Mouse (Mus musculus) midbrain, embryonic 13.5 days (tissue): ENCODE data around the gene Pkd1. TPM values are rescaled to one million over a fixed set of nuclear protein-coding genes. Genes with fewer than 3 reads are reported as not detected.

Source experiments
- ATAC-seq: fragments of 200-750 bp; cut with Nextera tagmentation; 2 replicates; pipeline ENCODE4 v1.8.0; 2017; ENCODE audit warnings: mild to moderate bottlenecking, moderate TSS enrichment, moderate library complexity
- H3K27ac ChIP-seq: fragments of 300-500 bp; sonication (generic); 2 replicates; pipeline ENCODE4 v1.5.1; 2015; ENCODE audit warnings: inconsistent platforms, mild to moderate bottlenecking, moderate library complexity
- H3K27me3 ChIP-seq: fragments of 300-500 bp; sonication (generic); 2 replicates; pipeline ENCODE4 v1.6.1; 2015; ENCODE audit warnings: mild to moderate bottlenecking, inconsistent platforms
- H3K36me3 ChIP-seq: fragments of 300-500 bp; sonication (generic); 2 replicates; pipeline ENCODE4 v1.6.1; 2015; ENCODE audit warnings: mild to moderate bottlenecking, inconsistent platforms
- H3K4me1 ChIP-seq: fragments of 300-500 bp; sonication (generic); replicated peaks from 2 replicates; pipeline ENCODE4 v1.6.1; 2015; ENCODE audit warnings: inconsistent platforms
- H3K4me2 ChIP-seq: fragments of 300-500 bp; sonication (generic); replicated peaks from 2 replicates; pipeline ENCODE4 v1.6.1; 2015; ENCODE audit warnings: moderate library complexity, mild to moderate bottlenecking, inconsistent platforms
- H3K4me3 ChIP-seq: fragments of 300-500 bp; sonication (generic); replicated peaks from 2 replicates; pipeline ENCODE4 v1.5.1; 2015; ENCODE audit warnings: mild to moderate bottlenecking, inconsistent platforms
- H3K9ac ChIP-seq: fragments of 300-500 bp; sonication (generic); replicated peaks from 2 replicates; pipeline ENCODE4 v1.6.1; 2015; ENCODE audit warnings: mild to moderate bottlenecking, inconsistent platforms
- H3K9me3 ChIP-seq: fragments of 300-500 bp; sonication (generic); 2 replicates; pipeline ENCODE4 v1.6.1; 2016; ENCODE audit warnings: mild to moderate bottlenecking, inconsistent platforms
- WGBS: fragments of 180-500 bp; shearing (Covaris S2); methylation state at CpG from one replicate; pipeline ENCODE4 v1.1.7; 2015; 5-methylcytosine and 5-hydroxymethylcytosine counted together
- polyA plus RNA-seq: library from polyadenylated mRNA; unstranded; fragments of >200 nt; fragmentation: Nextera tagmentation; extraction: Ambion mirVana; gene quantifications from 2 replicates; pipeline ENCODE4 v1.2.1, GENCODE M21; 2015

The Pkd1 gene
- polyA plus RNA-seq, 1 experiment from 2014 or later = 19.4 TPM

- Histone ChIP-seq H3K9me3 (no peaks in the 10 kb centered on the region), H3K4me2 (peak within 1 kb of the TSS; percentile 88), H3K27me3 (no peaks in the 10 kb centered on the region), H3K27ac (peak within 1 kb of the TSS; percentile 71), H3K4me1 (peaks cover 17% of the 10 kb centered on the region), H3K36me3 (peaks cover 38% of the 10 kb centered on the region), H3K4me3 (peak within 1 kb of the TSS; percentile 71), H3K9ac (peak within 1 kb of the TSS; percentile 77)
- WGBS = 2% methylated on average over 51 of the region's 51 CpGs
- peak; percentile 92 for ATAC-seq
Measured at GRCm38 (mm10) chr17:24632167-24632812, 82.7 kb downstream of the Pkd1 start, which contains the start of the genes Tsc2 and Nthl1. TSS of gene Tsc2 (minus strand) at chr17:24632630. TSS of gene Nthl1 (plus strand) at chr17:24632680.

DNA sequence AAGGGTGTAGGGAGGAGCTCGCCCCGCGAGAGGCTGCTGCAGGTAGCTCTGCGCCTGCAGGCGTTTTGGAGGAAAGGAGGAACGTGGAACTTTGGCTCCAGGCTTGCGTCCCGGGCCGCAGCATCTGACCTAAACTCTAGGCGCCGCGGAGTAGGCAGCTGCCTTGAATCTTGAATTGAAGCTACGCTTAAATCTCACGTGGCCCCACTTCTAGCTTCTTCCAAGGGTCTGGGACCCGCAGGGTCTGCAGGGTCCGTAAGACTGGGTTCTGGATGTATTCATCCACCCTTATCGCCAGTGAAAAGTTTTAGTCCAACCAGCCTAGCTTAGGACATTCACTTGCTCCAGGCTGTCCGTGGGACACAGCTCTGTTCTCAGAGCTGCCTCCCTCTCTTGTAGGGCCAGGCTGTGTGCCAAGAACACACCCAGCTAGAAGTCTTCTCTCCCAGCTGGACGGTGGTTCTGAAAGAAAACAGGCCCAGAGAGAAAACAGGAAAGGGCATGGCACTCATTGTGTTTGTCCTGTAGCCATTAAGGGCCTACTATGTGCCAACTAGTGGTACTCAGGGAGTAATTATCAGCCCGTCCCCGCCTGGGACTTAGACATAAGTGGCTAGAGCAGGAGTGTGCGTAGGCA is 83.3 kb downstream of the Pkd1 start:
- Histone ChIP-seq H3K9me3 (no peaks in the 10 kb centered on the region), H3K4me2 (peak overlapping the region; percentile 88), H3K36me3 (peaks cover 31% of the 10 kb centered on the region), H3K4me3 (peak overlapping the region; percentile 71), H3K9ac (peak overlapping the region; percentile 77), H3K4me1 (peaks cover 17% of the 10 kb centered on the region), H3K27me3 (no peaks in the 10 kb centered on the region), H3K27ac (peak overlapping the region; percentile 71)
- 13% methylated on average over 22 of the region's 22 CpGs for WGBS
- ATAC-seq = no peak; the same call in none of the 2 replicates

- WGBS = 97% methylated on average over 11 of the region's 11 CpGs
- no peak overlapping the region for H3K27ac ChIP-seq
- H3K4me3 ChIP-seq = no peak overlapping the region
- H3K4me2 ChIP-seq = no peak overlapping the region
- H3K9ac ChIP-seq = no peak overlapping the region
- ATAC-seq = no peak
- H3K9me3 ChIP-seq = no peaks in the 10 kb centered on the region
- H3K27me3 ChIP-seq = no peaks in the 10 kb centered on the region
- peaks cover 17% of the 10 kb centered on the region for H3K4me1 ChIP-seq
- H3K36me3 ChIP-seq = peaks cover 22% of the 10 kb centered on the region
Measured at GRCm38 (mm10) chr17:24633831-24634230, 84.2 kb downstream of the Pkd1 start.

DNA sequence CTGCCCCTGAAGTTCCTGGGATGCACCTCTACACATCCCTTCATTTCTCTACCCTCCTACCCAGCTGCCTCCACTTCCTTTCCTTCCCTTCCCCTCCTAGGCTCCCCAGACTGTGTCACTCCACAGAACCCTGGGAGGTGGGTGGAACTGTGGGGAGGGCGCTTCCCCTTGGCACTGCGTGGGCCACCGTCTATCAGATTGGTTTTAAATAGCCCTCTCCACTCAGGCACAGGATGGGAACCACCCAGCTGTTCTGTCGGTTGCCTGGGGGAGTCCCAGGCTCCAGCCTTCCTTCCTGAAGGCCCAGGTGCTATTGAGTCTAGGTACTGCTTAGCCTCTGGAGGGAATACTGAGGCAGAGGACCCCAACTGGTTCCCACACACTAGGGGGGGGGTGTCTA is 85.4 kb downstream of the Pkd1 start:
- H3K27ac ChIP-seq = no peak overlapping the region

DNA sequence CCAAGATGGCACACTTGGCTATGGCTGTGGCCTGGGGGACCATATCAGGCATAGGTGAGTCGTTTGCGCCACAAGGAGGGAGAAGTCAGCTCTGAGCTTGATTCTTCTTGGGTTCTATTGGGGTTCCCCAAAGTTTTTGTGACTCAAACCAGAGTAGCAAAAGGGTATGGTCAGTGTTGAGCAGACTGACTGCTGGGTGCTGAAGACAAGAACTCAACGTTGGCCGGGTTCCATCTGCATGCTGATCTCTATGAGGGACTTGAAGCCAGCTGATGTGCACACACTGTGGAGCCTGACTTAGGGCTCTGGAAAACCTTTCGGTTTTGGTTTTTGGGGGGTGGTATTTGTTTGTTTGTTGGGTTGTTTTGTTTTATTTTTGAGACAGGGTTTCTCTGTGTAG is 86.1 kb downstream of the Pkd1 start:
- Histone ChIP-seq H3K9ac (no peak overlapping the region), H3K36me3 (peaks cover 6% of the 10 kb centered on the region), H3K27ac (no peak overlapping the region), H3K4me1 (peaks cover 17% of the 10 kb centered on the region), H3K27me3 (no peaks in the 10 kb centered on the region), H3K4me3 (no peak overlapping the region), H3K9me3 (no peaks in the 10 kb centered on the region), H3K4me2 (no peak overlapping the region)
- no peak for ATAC-seq
- WGBS = 97% methylated on average over 5 of the region's 5 CpGs

More for the DNA sequence above, 85.4 kb downstream of the Pkd1 start:
- Histone ChIP-seq H3K4me2 (no peak overlapping the region), H3K4me3 (no peak overlapping the region), H3K27me3 (no peaks in the 10 kb centered on the region), H3K9ac (no peak overlapping the region), H3K36me3 (peaks cover 10% of the 10 kb centered on the region), H3K9me3 (no peaks in the 10 kb centered on the region), H3K4me1 (peaks cover 17% of the 10 kb centered on the region)
- no peak for ATAC-seq
- 93% methylated on average over 4 of the region's 4 CpGs for WGBS

GRCm38 (mm10) chr17:24636781-24637481 is 87.3 kb downstream of the Pkd1 start:
- H3K9ac ChIP-seq = peak overlapping the region; percentile 48; the same call in 1 of the 2 replicates
- H3K27ac ChIP-seq = no peak overlapping the region
- no peaks in the 10 kb centered on the region for H3K27me3 ChIP-seq
- H3K9me3 ChIP-seq = no peaks in the 10 kb centered on the region
- H3K36me3 ChIP-seq = 0 out of 2 replicates have a peak, but pooled peaks cover 2% of the 10 kb centered on the region
- no peak overlapping the region for H3K4me3 ChIP-seq
- H3K4me2 ChIP-seq = no peak overlapping the region
- ATAC-seq = no peak
- WGBS = 70% methylated on average over 5 of the region's 5 CpGs
- H3K4me1 ChIP-seq = peaks cover 12% of the 10 kb centered on the region

DNA sequence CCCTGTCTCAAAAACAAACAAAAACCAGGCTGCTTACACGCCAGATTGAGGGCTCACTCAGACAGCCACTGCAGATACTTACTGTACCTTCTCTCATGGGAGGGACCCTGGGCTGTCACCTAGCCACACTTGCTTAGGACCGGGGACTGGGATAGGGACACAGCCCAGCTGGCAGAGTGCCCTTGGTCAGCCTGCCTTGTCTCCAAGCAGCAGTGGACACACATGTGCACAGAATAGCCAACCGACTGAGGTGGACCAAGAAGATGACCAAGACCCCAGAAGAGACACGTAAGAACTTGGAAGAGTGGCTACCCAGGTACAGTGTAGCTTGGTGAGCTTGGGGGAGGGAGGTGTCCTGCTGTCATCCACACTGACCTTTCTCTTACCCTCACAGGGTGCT is 88.6 kb downstream of the Pkd1 start:
- H3K27ac ChIP-seq = no peak overlapping the region
- H3K4me3 ChIP-seq = no peak overlapping the region
- 0 out of 2 replicates have a peak, but pooled peaks cover 2% of the 10 kb centered on the region for H3K36me3 ChIP-seq
- no peak overlapping the region for H3K9ac ChIP-seq
- H3K9me3 ChIP-seq = no peaks in the 10 kb centered on the region
- H3K27me3 ChIP-seq = no peaks in the 10 kb centered on the region
- H3K4me1 ChIP-seq = peaks cover 3% of the 10 kb centered on the region; the same call in 1 of the 2 replicates
- H3K4me2 ChIP-seq = no peak overlapping the region
- WGBS = 90% methylated on average over 4 of the region's 4 CpGs
- no peak for ATAC-seq

GRCm38 (mm10) chr17:24638840-24639239 is 89.2 kb downstream of the Pkd1 start:
- H3K9ac ChIP-seq = no peak overlapping the region
- WGBS = 83% methylated on average over 9 of the region's 9 CpGs
- 0 out of 2 replicates have a peak, but pooled peaks cover 2% of the 10 kb centered on the region for H3K36me3 ChIP-seq
- no peak for ATAC-seq
- no peak overlapping the region for H3K4me3 ChIP-seq
- no peaks in the 10 kb centered on the region for H3K4me1 ChIP-seq
- no peaks in the 10 kb centered on the region for H3K9me3 ChIP-seq
- H3K4me2 ChIP-seq = no peak overlapping the region
- no peak overlapping the region for H3K27ac ChIP-seq
- no peaks in the 10 kb centered on the region for H3K27me3 ChIP-seq

GRCm38 (mm10) chr17:24639571-24639988 is 89.9 kb downstream of the Pkd1 start:
- no peak for ATAC-seq
- H3K27me3 ChIP-seq = no peaks in the 10 kb centered on the region
- no peaks in the 10 kb centered on the region for H3K4me1 ChIP-seq
- 0 out of 2 replicates have a peak, but pooled peaks cover 2% of the 10 kb centered on the region for H3K36me3 ChIP-seq
- H3K9me3 ChIP-seq = no peaks in the 10 kb centered on the region
- H3K27ac ChIP-seq = no peak overlapping the region
- H3K9ac ChIP-seq = no peak overlapping the region
- 88% methylated on average over 5 of the region's 5 CpGs for WGBS
- no peak overlapping the region for H3K4me2 ChIP-seq
- H3K4me3 ChIP-seq = no peak overlapping the region

GRCm38 (mm10) chr17:24640119-24640518 is 90.5 kb downstream of the Pkd1 start:
- no peak overlapping the region for H3K27ac ChIP-seq
- H3K27me3 ChIP-seq = no peaks in the 10 kb centered on the region
- H3K9ac ChIP-seq = no peak overlapping the region
- H3K4me1 ChIP-seq = no peaks in the 10 kb centered on the region
- 89% methylated on average over 7 of the region's 7 CpGs for WGBS
- H3K4me2 ChIP-seq = no peak overlapping the region
- H3K4me3 ChIP-seq = no peak overlapping the region
- 0 out of 2 replicates have a peak, but pooled peaks cover 2% of the 10 kb centered on the region for H3K36me3 ChIP-seq
- no peak for ATAC-seq
- H3K9me3 ChIP-seq = no peaks in the 10 kb centered on the region

DNA sequence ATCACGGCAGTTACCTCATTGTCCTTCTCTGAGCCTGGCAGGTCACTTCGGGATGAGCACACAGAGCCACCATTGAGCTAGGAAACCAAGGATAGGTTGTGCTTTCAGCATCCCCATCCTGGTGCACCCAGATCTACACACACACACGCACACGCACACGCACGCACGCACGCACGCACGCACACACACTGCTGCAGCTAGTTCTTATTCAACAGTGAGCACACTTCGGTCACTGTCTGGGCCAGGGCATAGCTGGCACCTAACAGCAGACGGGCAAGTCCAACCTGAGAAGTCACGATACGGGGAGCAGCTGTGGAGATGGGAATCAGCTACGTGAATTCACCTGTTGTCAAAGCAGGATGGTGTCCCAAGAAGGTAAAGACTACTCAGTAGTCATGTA is 90.9 kb downstream of the Pkd1 start:
- Histone ChIP-seq H3K9me3 (no peaks in the 10 kb centered on the region), H3K4me3 (no peak overlapping the region), H3K36me3 (0 out of 2 replicates have a peak, but pooled peaks cover 2% of the 10 kb centered on the region), H3K27ac (no peak overlapping the region), H3K4me1 (no peaks in the 10 kb centered on the region), H3K27me3 (no peaks in the 10 kb centered on the region), H3K4me2 (no peak overlapping the region), H3K9ac (no peak overlapping the region)
- WGBS = 96% methylated on average over 15 of the region's 15 CpGs
- ATAC-seq = no peak

- Histone ChIP-seq H3K4me1 (no peaks in the 10 kb centered on the region), H3K4me2 (no peak overlapping the region), H3K36me3 (0 out of 2 replicates have a peak, but pooled peaks cover 2% of the 10 kb centered on the region), H3K9me3 (no peaks in the 10 kb centered on the region), H3K27ac (no peak overlapping the region), H3K9ac (no peak overlapping the region), H3K4me3 (no peak overlapping the region), H3K27me3 (no peaks in the 10 kb centered on the region)
- no peak for ATAC-seq
- 94% methylated on average over 14 of the region's 14 CpGs for WGBS
Measured at GRCm38 (mm10) chr17:24641944-24642343, 92.3 kb downstream of the Pkd1 start.
